Mouse (Mus musculus): ENCODE data around the gene Ankle2. TPM values are rescaled to one million over a fixed set of nuclear protein-coding genes. Genes with fewer than 3 reads are reported as not detected.

The Ankle2 gene
- polyA plus RNA-seq, 2 experiments = 5.8 to 10.4 TPM

GRCm38 (mm10) chr5:110230401-110230779 lies 414 bp upstream of the Ankle2 start:
- no peaks in the 10 kb centered on the region for H3K9me3 ChIP-seq (ENCODE audit: control insufficient read depth, low read length)
- peak overlapping the region; percentile 66 to 73 for H3K4me3 ChIP-seq (ENCODE audit: insufficient read depth in 1 of 2, low read depth in 2 of 2, low read length in 2 of 2)
- DNase-seq (ENCODE audit: low read depth in 3 of 3, low spot score in 3 of 3) (no peak), ATAC-seq (ENCODE audit: insufficient read depth) (peak; percentile 4; the same call in 1 of the 2 replicates)
- no peaks in the 10 kb centered on the region for H3K27me3 ChIP-seq (ENCODE audit: control insufficient read depth, insufficient read depth, low read length)
- peak overlapping the region; percentile 74 for H3K9ac ChIP-seq (replicated peaks)
- peak overlapping the region; percentile 89 for H3K4me2 ChIP-seq (ENCODE audit: low read depth)
- H3K36me3 ChIP-seq (replicated peaks; ENCODE audit: control insufficient read depth, insufficient read depth, low read depth) = no peaks in the 10 kb centered on the region; the same call in 1 of the 2 replicates
- no peak for TF ChIP-seq CTCF (IDR thresholded peaks at IDR 0.05; ENCODE audit: low read depth)
- no peak for TF ChIP-seq EP300 (IDR thresholded peaks at IDR 0.05; ENCODE audit: low read depth)
- peaks cover 11 to 12% of the 10 kb centered on the region in 2 experiments for H3K4me1 ChIP-seq (replicated peaks; ENCODE audit: control insufficient read depth in 2 of 2, insufficient read depth in 2 of 2, low read length in 1 of 2)
- 6% methylated on average over 8 of the region's 8 CpGs for WGBS (ENCODE audit: insufficient replicate concordance)
- H3K27ac ChIP-seq = peak overlapping the region; percentile 81

- DNase-seq (ENCODE audit: low read depth in 3 of 3, low spot score in 3 of 3) (peak; percentile 20 to 33 (median 26)), ATAC-seq (ENCODE audit: insufficient read depth) (no peak)
- peak overlapping the region; percentile 55 to 66 for H3K4me3 ChIP-seq (ENCODE audit: insufficient read depth in 1 of 2, low read depth in 2 of 2, low read length in 2 of 2)
- no peaks in the 10 kb centered on the region for H3K9me3 ChIP-seq (ENCODE audit: control insufficient read depth, low read length)
- H3K36me3 ChIP-seq (replicated peaks; ENCODE audit: control insufficient read depth, insufficient read depth, low read depth) = peaks cover 3% of the 10 kb centered on the region; the same call in 1 of the 2 replicates
- H3K4me2 ChIP-seq (ENCODE audit: low read depth) = peak overlapping the region; percentile 89
- no peaks in the 10 kb centered on the region for H3K27me3 ChIP-seq (ENCODE audit: control insufficient read depth, insufficient read depth, low read length)
- 32% methylated on average over 13 of the region's 13 CpGs for WGBS (ENCODE audit: insufficient replicate concordance)
- H3K27ac ChIP-seq = peak overlapping the region; percentile 81
- TF ChIP-seq EP300 (IDR thresholded peaks at IDR 0.05; ENCODE audit: low read depth) = no peak
- TF ChIP-seq CTCF (IDR thresholded peaks at IDR 0.05; ENCODE audit: low read depth) = peak; percentile 58
- peaks cover 11 to 12% of the 10 kb centered on the region in 2 experiments for H3K4me1 ChIP-seq (replicated peaks; ENCODE audit: control insufficient read depth in 2 of 2, insufficient read depth in 2 of 2, low read length in 1 of 2)
- peak overlapping the region; percentile 74 for H3K9ac ChIP-seq (replicated peaks)
Measured at GRCm38 (mm10) chr5:110231638-110232037, 834 bp downstream of the Ankle2 start.

- Histone ChIP-seq H3K27ac (no peak overlapping the region), H3K36me3 (replicated peaks; ENCODE audit: control insufficient read depth, insufficient read depth, low read depth) (peaks cover 9% of the 10 kb centered on the region), H3K4me2 (ENCODE audit: low read depth) (peak overlapping the region; percentile 89), H3K9me3 (ENCODE audit: control insufficient read depth, low read length) (no peaks in the 10 kb centered on the region), H3K4me1 (replicated peaks; ENCODE audit: control insufficient read depth in 2 of 2, insufficient read depth in 2 of 2, low read length in 1 of 2) (peaks cover 11 to 12% of the 10 kb centered on the region in 2 experiments), H3K4me3 (ENCODE audit: insufficient read depth in 1 of 2, low read depth in 2 of 2, low read length in 2 of 2) (peak overlapping the region in 1 of 2 experiments; percentile 66; a peak in 2 of 4 replicates), H3K9ac (replicated peaks) (peak overlapping the region; percentile 0; the same call in 1 of the 2 replicates), H3K27me3 (ENCODE audit: control insufficient read depth, insufficient read depth, low read length) (no peaks in the 10 kb centered on the region)
- no peak for DNase-seq (ENCODE audit: low read depth in 3 of 3, low spot score in 3 of 3)
- WGBS (ENCODE audit: insufficient replicate concordance) = 49% methylated on average over 6 of the region's 6 CpGs
- TF ChIP-seq EP300 (IDR thresholded peaks at IDR 0.05; ENCODE audit: low read depth) (no peak), CTCF (IDR thresholded peaks at IDR 0.05; ENCODE audit: low read depth) (no peak)
- ATAC-seq (ENCODE audit: insufficient read depth) = no peak
Measured at GRCm38 (mm10) chr5:110232346-110232745, 1.5 kb downstream of the Ankle2 start.

- 71% methylated on average over 2 of the region's 2 CpGs for WGBS (ENCODE audit: insufficient replicate concordance)
- Histone ChIP-seq H3K36me3 (replicated peaks; ENCODE audit: control insufficient read depth, insufficient read depth, low read depth) (peaks cover 55% of the 10 kb centered on the region), H3K9me3 (ENCODE audit: control insufficient read depth, low read length) (no peaks in the 10 kb centered on the region)
Measured at GRCm38 (mm10) chr5:110244091-110244490, 13.3 kb downstream of the Ankle2 start.

GRCm38 (mm10) chr5:110266941-110267340 lies 36.1 kb downstream of the Ankle2 start:
- Histone ChIP-seq H3K9ac (replicated peaks) (no peak overlapping the region), H3K4me1 (replicated peaks; ENCODE audit: control insufficient read depth in 2 of 2, insufficient read depth in 2 of 2, low read length in 1 of 2) (peaks cover 3 to 7% of the 10 kb centered on the region in 2 experiments), H3K27ac (no peak overlapping the region), H3K4me2 (ENCODE audit: low read depth) (no peak overlapping the region), H3K9me3 (ENCODE audit: control insufficient read depth, low read length) (no peaks in the 10 kb centered on the region), H3K27me3 (ENCODE audit: control insufficient read depth, insufficient read depth, low read length) (no peaks in the 10 kb centered on the region), H3K36me3 (replicated peaks; ENCODE audit: control insufficient read depth, insufficient read depth, low read depth) (peaks cover 21% of the 10 kb centered on the region), H3K4me3 (ENCODE audit: insufficient read depth in 1 of 2, low read depth in 2 of 2, low read length in 2 of 2) (no peak overlapping the region)
- ATAC-seq (ENCODE audit: insufficient read depth) = no peak
- no peak for DNase-seq (ENCODE audit: low read depth in 3 of 3, low spot score in 3 of 3)
- no peak for TF ChIP-seq CTCF (IDR thresholded peaks at IDR 0.05; ENCODE audit: low read depth)
- TF ChIP-seq EP300 (IDR thresholded peaks at IDR 0.05; ENCODE audit: low read depth) = no peak
- 85% methylated on average over 4 of the region's 4 CpGs for WGBS (ENCODE audit: insufficient replicate concordance)

More at GRCm38 (mm10) chr5:110244091-110244490, 13.3 kb downstream of the Ankle2 start:
- Histone ChIP-seq H3K27me3 (ENCODE audit: control insufficient read depth, insufficient read depth, low read length) (no peaks in the 10 kb centered on the region), H3K4me1 (replicated peaks; ENCODE audit: control insufficient read depth in 2 of 2, insufficient read depth in 2 of 2, low read length in 1 of 2) (no peaks in the 10 kb centered on the region), H3K9ac (replicated peaks) (no peak overlapping the region), H3K4me3 (ENCODE audit: insufficient read depth in 1 of 2, low read depth in 2 of 2, low read length in 2 of 2) (no peak overlapping the region), H3K4me2 (ENCODE audit: low read depth) (no peak overlapping the region), H3K27ac (no peak overlapping the region)
- TF ChIP-seq CTCF (IDR thresholded peaks at IDR 0.05; ENCODE audit: low read depth) = no peak
- TF ChIP-seq EP300 (IDR thresholded peaks at IDR 0.05; ENCODE audit: low read depth) = no peak
- ATAC-seq (ENCODE audit: insufficient read depth) = no peak
- no peak for DNase-seq (ENCODE audit: low read depth in 3 of 3, low spot score in 3 of 3)

Measured in liver, embryonic 14.5 days (tissue).